Mouse (Mus musculus) liver, embryonic 14.5 days (tissue): ENCODE measurements around the gene Hist2h2aa1.

Experiments used
- CTCF ChIP-seq: IDR thresholded peaks from 2 replicates; pipeline ENCODE4 v1.5.1; 2016; ENCODE audit warnings: antibody characterized with exemption, low read depth, control low read depth
- EP300 ChIP-seq: IDR thresholded peaks from 2 replicates; pipeline ENCODE4 v1.6.1; 2016; ENCODE audit warnings: antibody characterized with exemption, low read depth

DNA sequence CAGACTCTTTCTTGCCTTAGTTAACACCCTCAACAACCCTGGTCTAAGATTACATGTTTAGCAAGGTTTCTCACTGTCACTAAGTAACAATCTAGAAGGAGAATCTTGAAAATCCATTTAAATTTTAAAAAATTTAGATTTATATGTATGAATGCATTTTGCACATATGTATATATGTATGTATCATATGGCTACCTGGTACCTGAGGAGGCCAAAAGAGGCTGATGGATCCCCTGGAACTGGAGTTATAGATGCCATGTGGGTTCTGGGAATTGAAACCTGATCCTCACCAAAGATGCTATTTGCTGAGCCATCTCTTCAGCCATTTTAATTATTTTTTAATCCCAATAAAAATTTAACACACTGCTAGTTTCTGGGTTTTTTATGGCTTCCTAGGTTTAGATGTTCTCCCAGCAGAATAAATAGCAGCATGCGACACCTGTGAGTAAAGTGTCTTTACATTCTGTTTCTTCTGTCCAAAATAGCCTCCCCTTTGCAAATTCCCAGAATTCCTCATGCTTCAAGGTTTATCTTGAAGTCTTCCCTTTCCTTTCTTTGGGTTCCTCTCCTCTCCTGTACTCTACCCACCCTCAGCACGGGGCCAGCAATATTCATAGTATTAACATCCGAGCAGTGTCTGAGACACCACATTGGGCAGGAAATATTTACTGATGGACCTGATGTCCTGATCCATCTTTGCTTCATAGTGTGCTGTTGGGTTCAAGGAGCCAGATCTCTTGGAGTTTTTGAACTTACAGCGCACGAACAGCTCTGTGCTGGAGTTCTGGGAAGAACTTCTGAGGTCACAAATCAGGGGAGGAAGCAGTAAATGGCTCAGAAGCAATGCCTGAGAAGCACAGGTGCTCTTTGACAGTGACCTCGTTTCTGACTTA is 3.1 kb downstream of the Hist2h2aa1 start:
- no peak for TF ChIP-seq CTCF
- no peak for TF ChIP-seq EP300
